Mouse (Mus musculus) CD4-positive, CD25-positive, alpha-beta regulatory T cell, adult 4 months (primary cell): ENCODE measurements around the gene Ugt1a1. TPM values are rescaled to one million over a fixed set of nuclear protein-coding genes. Genes with fewer than 3 reads are reported as not detected.

Experiments used
- ATAC-seq: one replicate; pipeline ENCODE4 v1.8.0; 2017
- polyA plus RNA-seq, 2 experiments: library from polyadenylated mRNA; unstranded; fragments of 100-300 nt; shearing (Covaris generic); gene quantifications; one replicate each; pipeline ENCODE4 v1.2.1; 2017

The Ugt1a1 gene
- polyA plus RNA-seq, 2 experiments from 2014 or later = not detected

DNA sequence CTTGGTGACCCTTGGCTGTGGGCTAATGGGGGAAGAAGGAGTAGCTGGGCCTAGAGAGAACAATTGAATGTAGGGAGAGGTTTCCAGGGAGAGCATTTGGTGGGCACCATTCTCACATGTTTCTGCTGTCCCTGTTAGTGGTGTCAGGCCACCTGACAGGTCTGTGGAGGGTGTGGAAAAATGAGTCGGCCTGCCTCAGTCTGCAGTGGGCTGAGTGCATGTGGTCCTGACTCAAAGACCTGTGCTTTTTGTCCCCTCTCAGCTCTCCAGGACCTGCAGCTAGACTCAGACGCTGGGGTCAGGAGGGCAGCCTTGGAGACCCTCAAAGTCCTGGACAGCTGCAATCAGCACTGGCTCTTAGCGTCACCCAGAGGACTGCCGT lies 47.9 kb downstream of the Ugt1a1 start:
- no peak for ATAC-seq

DNA sequence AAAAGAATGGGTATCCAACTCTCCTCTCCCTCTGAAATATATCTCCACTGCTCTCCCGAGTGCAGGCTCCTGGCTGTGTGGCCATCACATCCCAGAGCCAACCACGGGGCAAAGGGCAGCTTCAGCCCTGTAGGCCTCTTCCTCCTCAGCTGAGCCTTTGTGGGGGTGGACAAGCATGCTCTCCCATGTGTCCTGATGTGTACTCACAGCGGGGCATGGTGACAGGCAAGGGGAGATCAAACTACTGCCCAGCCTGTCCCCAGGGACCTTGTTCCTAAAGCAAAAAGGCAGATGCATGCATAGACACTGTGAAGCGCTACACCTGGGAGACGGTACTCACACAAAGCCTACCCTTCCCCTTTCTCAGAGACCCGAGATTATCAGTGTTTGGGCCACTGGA lies 48.4 kb downstream of the Ugt1a1 start:
- ATAC-seq = no peak

- ATAC-seq = no peak
These were observed 49.0 kb downstream of the Ugt1a1 start for GRCm38 (mm10) chr1:88260604-88261377.

- ATAC-seq = no peak
These were observed 49.9 kb downstream of the Ugt1a1 start for GRCm38 (mm10) chr1:88261706-88262105.

GRCm38 (mm10) chr1:88262255-88262654 lies 50.5 kb downstream of the Ugt1a1 start:
- no peak for ATAC-seq

GRCm38 (mm10) chr1:88262961-88263360 lies 51.2 kb downstream of the Ugt1a1 start:
- no peak for ATAC-seq

DNA sequence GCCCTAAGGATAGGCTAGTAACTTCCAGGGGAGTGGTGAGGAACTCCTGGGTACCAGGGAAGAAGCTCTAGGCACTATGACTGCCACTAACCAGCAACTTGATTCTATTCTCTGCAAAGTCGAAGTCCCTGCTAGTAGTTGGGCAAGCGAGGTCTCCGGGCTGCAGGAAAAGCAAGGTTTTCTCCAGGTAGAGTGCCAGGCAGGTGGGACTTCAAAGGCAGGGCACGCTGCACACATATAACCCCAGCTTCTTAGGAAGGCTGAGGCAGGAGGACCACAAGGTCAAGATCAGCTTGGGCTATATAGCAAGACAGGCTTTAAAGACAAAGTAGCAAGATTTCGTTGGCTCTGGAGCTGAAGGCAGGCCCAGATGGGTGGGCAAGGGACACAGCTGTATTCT lies 52.0 kb downstream of the Ugt1a1 start:
- no peak for ATAC-seq

- no peak for ATAC-seq
These were observed 52.6 kb downstream of the Ugt1a1 start for GRCm38 (mm10) chr1:88264237-88264868.

- no peak for ATAC-seq
These were observed 53.1 kb downstream of the Ugt1a1 start for GRCm38 (mm10) chr1:88264869-88265240.

DNA sequence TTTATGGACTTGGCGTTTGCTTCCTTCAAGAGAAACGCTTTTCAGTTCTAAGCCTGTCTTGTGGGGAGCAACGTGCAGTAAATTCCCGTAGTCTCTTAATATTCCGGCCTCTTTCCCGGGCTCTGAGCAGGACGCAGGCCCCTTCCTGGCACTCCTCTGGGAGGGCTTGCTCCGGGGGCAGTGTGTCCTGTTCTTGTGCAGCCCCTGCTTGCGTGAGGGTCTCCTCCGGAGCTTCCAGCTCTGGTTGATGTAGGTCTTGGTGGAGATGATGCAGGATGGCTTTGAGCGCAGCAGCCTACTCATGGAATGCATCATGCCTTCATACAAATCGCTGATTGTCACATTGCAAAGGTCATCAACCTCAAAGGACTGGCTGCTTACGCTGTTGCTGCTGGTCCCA lies 54.4 kb downstream of the Ugt1a1 start:
- no peak for ATAC-seq

DNA sequence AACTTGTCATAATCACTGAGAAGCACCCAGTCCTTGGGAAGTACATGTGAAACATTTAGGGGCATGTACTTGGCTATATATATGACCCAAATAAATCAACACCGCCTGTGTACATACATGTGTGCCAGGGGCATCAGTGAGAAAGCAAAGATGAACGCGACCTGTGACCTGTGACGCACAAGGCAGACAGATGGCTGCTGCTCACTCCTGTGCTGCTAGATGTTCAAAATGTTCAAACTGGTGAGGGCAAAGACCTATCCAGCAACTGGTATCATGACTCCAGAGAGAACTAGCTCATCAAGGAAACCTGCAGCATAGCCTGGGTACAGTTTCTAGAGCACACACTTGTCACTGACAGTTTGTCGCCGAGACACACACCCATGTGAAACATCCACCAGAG lies 55.7 kb downstream of the Ugt1a1 start:
- no peak for ATAC-seq

- ATAC-seq = no peak
These were observed 56.3 kb downstream of the Ugt1a1 start for GRCm38 (mm10) chr1:88268070-88268469.

Other genes starting within 250 kb of the Ugt1a1 start
- 10 to 100 TPM; 24.5 to 28.5 TPM for gene Usp40, start 203.4 kb upstream of the Ugt1a1 start, polyA plus RNA-seq
- gene Ugt1a10, start 156.6 kb upstream of the Ugt1a1 start, polyA plus RNA-seq = not detected
- gene Ugt1a9, start 141.2 kb upstream of the Ugt1a1 start, polyA plus RNA-seq = not detected
- gene Ugt1a8, start 124.1 kb upstream of the Ugt1a1 start, polyA plus RNA-seq = not detected
- 1 to 10 TPM in 1 of 2 experiments, under 1 TPM in 1; 0.56 to 1.2 TPM for gene Ugt1a7c, start 116.9 kb upstream of the Ugt1a1 start, polyA plus RNA-seq
- gene Ugt1a6b, start 108.7 kb upstream of the Ugt1a1 start, polyA plus RNA-seq = not detected
- gene Ugt1a6a, start 77.2 kb upstream of the Ugt1a1 start, polyA plus RNA-seq = under 1 TPM; 0.13 to 0.75 TPM
- not detected for gene Ugt1a5, start 45.9 kb upstream of the Ugt1a1 start, polyA plus RNA-seq
- gene Ugt1a2, start 11.4 kb upstream of the Ugt1a1 start, polyA plus RNA-seq = not detected
- under 1 TPM; 0.63 to 0.73 TPM for gene Dnajb3, start 6.2 kb upstream of the Ugt1a1 start, polyA plus RNA-seq
- 1 to 10 TPM; 1.4 to 1.6 TPM for gene Mroh2a, start 15.0 kb downstream of the Ugt1a1 start, polyA plus RNA-seq
- 10 to 100 TPM; 56.6 to 72.9 TPM for gene Hjurp, start 65.7 kb downstream of the Ugt1a1 start, polyA plus RNA-seq
- not detected for gene Trpm8, start 65.7 kb downstream of the Ugt1a1 start, polyA plus RNA-seq
- gene Spp2, start 195.0 kb downstream of the Ugt1a1 start, polyA plus RNA-seq = not detected